Comparison of ENCODE assay signal across 10 mouse cellular contexts in the genomic region with DNA sequence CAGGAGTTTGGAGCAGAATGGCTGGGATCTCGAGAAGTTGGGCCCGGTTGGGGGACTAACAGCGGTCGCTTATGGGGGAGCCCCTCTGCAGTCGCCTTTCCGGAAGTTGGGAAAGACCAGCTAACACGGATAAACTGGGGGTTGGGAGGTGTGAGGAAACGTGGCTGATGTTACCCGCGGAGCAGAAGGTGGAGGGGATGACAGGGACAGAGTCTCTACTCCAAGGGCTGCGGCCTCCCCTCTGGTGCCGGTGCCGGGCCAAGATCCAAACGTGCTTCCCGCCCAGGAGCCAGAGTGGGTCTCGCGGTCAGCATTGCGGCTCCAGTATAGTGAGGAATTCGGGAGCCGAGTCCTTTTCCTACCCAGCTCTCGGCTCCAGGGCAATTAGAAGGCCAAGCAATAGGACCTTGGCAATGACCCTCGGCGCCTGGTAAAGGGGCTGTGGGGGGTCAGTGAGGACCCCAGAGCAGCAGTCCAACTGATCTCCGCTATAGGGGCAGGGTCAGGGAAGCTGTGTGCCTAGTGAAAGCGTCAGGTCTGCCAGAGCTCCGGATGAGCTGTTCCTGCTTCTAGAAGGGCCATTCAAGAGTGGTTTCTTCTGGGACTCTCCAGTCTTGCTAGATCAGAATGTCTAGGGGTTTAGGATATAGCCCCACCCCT. TPM values are rescaled to one million over a fixed set of nuclear protein-coding genes. Genes with fewer than 3 reads are reported as not detected.
A peak's percentile ranks its signal among the peaks of the same experiment; 100 is the strongest.
DNase-seq lines count a peak whose midpoint lies in the region; ATAC-seq lines count a peak whose summit lies in the region.
"Had no signal": no experiment of that assay in that cellular context is flagged by ENCODE, and none has a peak within 500 bp of the region (broad histone marks: within the 10 kb centered on the region; RNA-seq: fewer than 3 reads in every experiment).

No protein-coding gene starts in this region.

- H3K36me3 ChIP-seq in kidney, embryonic 16.5 days (ENCODE audit: insufficient read depth, low read length) = no peaks in the 10 kb centered on the region
- no peaks in the 10 kb centered on the region for H3K36me3 ChIP-seq in embryonic facial prominence, embryonic 11.5 days (replicated peaks; ENCODE audit: control insufficient read depth, insufficient read depth, low read depth, low read length)
- no peaks in the 10 kb centered on the region for H3K36me3 ChIP-seq in hindbrain, embryonic 12.5 days
- H3K36me3 ChIP-seq in midbrain, embryonic 13.5 days = no peaks in the 10 kb centered on the region

- peak overlapping the region; percentile 57 for H3K4me3 ChIP-seq in kidney, embryonic 16.5 days (ENCODE audit: low read length)
- H3K4me3 ChIP-seq in embryonic facial prominence, embryonic 11.5 days (ENCODE audit: low read depth, low read length) = peak overlapping the region; percentile 54
- peak overlapping the region; percentile 73 for H3K4me3 ChIP-seq in hindbrain, embryonic 12.5 days
- peak overlapping the region; percentile 73 for H3K4me3 ChIP-seq in midbrain, embryonic 13.5 days (replicated peaks)
- H3K4me3 ChIP-seq: erythroblast, embryonic 14.5 days had no signal

- H3K9ac ChIP-seq in kidney, embryonic 16.5 days (replicated peaks; ENCODE audit: low read length) = no peak overlapping the region
- no peak overlapping the region for H3K9ac ChIP-seq in embryonic facial prominence, embryonic 11.5 days (replicated peaks; ENCODE audit: low read length)
- H3K9ac ChIP-seq in hindbrain, embryonic 12.5 days = peak overlapping the region; percentile 84
- peak overlapping the region; percentile 80 for H3K9ac ChIP-seq in midbrain, embryonic 13.5 days (replicated peaks)

- intact Hi-C loops in gastrocnemius, postnatal 36 days (cut with DNase I) = no loop called here

- H3K4me2 ChIP-seq in kidney, embryonic 16.5 days (replicated peaks; ENCODE audit: low read depth, low read length) = peak overlapping the region; percentile 89
- peak overlapping the region; percentile 92 for H3K4me2 ChIP-seq in embryonic facial prominence, embryonic 11.5 days (ENCODE audit: low read depth, low read length)
- H3K4me2 ChIP-seq in hindbrain, embryonic 12.5 days (replicated peaks) = peak overlapping the region; percentile 91
- H3K4me2 ChIP-seq in midbrain, embryonic 13.5 days (replicated peaks) = peak overlapping the region; percentile 91

- ATAC-seq in kidney, embryonic 16.5 days (ENCODE audit: low FRiP score, low TSS enrichment) = no peak
- ATAC-seq in embryonic facial prominence, embryonic 11.5 days (replicated peaks; ENCODE audit: insufficient number of reproducible peaks, low FRiP score, low TSS enrichment, low read depth) = no peak
- no peak for ATAC-seq in hindbrain, embryonic 12.5 days (ENCODE audit: low FRiP score)
- ATAC-seq in midbrain, embryonic 13.5 days = no peak

- DNase-seq in kidney, postnatal 36 days = no peak
- DNase-seq in embryonic facial prominence, embryonic 11.5 days (ENCODE audit: low spot score) = no peak
- no peak for DNase-seq in gastrocnemius, postnatal 36 days
- DNase-seq in thymus, postnatal 36 days = no peak
- no peak for DNase-seq in spleen, adult 18-20 months

- WGBS in kidney, embryonic 16.5 days = 2% methylated on average over 26 of the region's 26 CpGs
- WGBS in embryonic facial prominence, embryonic 11.5 days = 2% methylated on average over 26 of the region's 26 CpGs
- 2% methylated on average over 26 of the region's 26 CpGs for WGBS in hindbrain, embryonic 12.5 days
- WGBS in midbrain, embryonic 13.5 days = 1% methylated on average over 26 of the region's 26 CpGs

- peaks cover 19% of the 10 kb centered on the region for H3K4me1 ChIP-seq in kidney, embryonic 16.5 days (ENCODE audit: insufficient read depth, low read length)
- H3K4me1 ChIP-seq in embryonic facial prominence, embryonic 11.5 days (ENCODE audit: control insufficient read depth, insufficient read depth, low read length) = peaks cover 3% of the 10 kb centered on the region; the same call in 1 of the 2 replicates
- H3K4me1 ChIP-seq in hindbrain, embryonic 12.5 days = peaks cover 37% of the 10 kb centered on the region
- peaks cover 47% of the 10 kb centered on the region for H3K4me1 ChIP-seq in midbrain, embryonic 13.5 days (replicated peaks)

- H3K27ac ChIP-seq in kidney, embryonic 16.5 days (ENCODE audit: low read length) = no peak overlapping the region
- no peak overlapping the region for H3K27ac ChIP-seq in embryonic facial prominence, embryonic 11.5 days (replicated peaks; ENCODE audit: low read depth, low read length)
- no peak overlapping the region for H3K27ac ChIP-seq in hindbrain, embryonic 12.5 days
- no peak overlapping the region for H3K27ac ChIP-seq in midbrain, embryonic 13.5 days
- H3K27ac ChIP-seq: macrophage had no signal

- peaks cover 79% of the 10 kb centered on the region for H3K27me3 ChIP-seq in kidney, embryonic 16.5 days (ENCODE audit: insufficient read depth, low read length)
- peaks cover 73% of the 10 kb centered on the region for H3K27me3 ChIP-seq in embryonic facial prominence, embryonic 11.5 days (ENCODE audit: control insufficient read depth, insufficient read depth, low read length)
- H3K27me3 ChIP-seq in hindbrain, embryonic 12.5 days = peaks cover 72% of the 10 kb centered on the region
- peaks cover 60% of the 10 kb centered on the region for H3K27me3 ChIP-seq in midbrain, embryonic 13.5 days

- H3K9me3 ChIP-seq in kidney, embryonic 16.5 days (ENCODE audit: low read length) = no peaks in the 10 kb centered on the region
- H3K9me3 ChIP-seq in embryonic facial prominence, embryonic 11.5 days (replicated peaks; ENCODE audit: control insufficient read depth, low read length) = no peaks in the 10 kb centered on the region
- H3K9me3 ChIP-seq in hindbrain, embryonic 12.5 days (replicated peaks) = no peaks in the 10 kb centered on the region
- no peaks in the 10 kb centered on the region for H3K9me3 ChIP-seq in midbrain, embryonic 13.5 days

RNA-seq across cellular contexts. Expression of gene Grid1, which starts 1.4 kb away (rescaled TPM):
- polyA plus RNA-seq in kidney, embryonic 16.5 days (2015; fragmentation: Nextera tagmentation; extraction: Ambion mirVana) = 0.80 and 0.89 TPM in 2 replicates
- 0.17 and 0.27 TPM in 2 replicates for polyA plus RNA-seq in embryonic facial prominence, embryonic 11.5 days (2014; fragmentation: Nextera tagmentation; extraction: Ambion mirVana)
- polyA plus RNA-seq in hindbrain, embryonic 12.5 days (2016; fragmentation: Nextera tagmentation; extraction: Ambion mirVana) = 1.8 and 2.8 TPM in 2 replicates
- 2.5 and 2.7 TPM in 2 replicates for polyA plus RNA-seq in midbrain, embryonic 13.5 days (2015; fragmentation: Nextera tagmentation; extraction: Ambion mirVana)
- not detected for total RNA-seq in gastrocnemius, postnatal 36 days (2021)
- polyA plus RNA-seq: erythroblast, embryonic 14.5 days; macrophage had no signal

Comparison
In these comparisons a context has a peak if more than half of its experiments do, and no peak if none do; other contexts are left out.
1. H3K9ac ChIP-seq: peak in hindbrain, embryonic 12.5 days (single experiment) and midbrain, embryonic 13.5 days (single experiment); none in kidney, embryonic 16.5 days (single experiment) and embryonic facial prominence, embryonic 11.5 days (single experiment).
2. Peak in every context shown above with its lines, with median percentiles within 50 percentile points of each other: H3K4me2 ChIP-seq and H3K4me3 ChIP-seq.